Mouse (Mus musculus) intestine, embryonic 14.5 days (tissue): ENCODE measurements at regions not wholly inside any gene's neighbourhood (a gene's known extent, or its start where the extent isn't known, plus 50 kb on each side); places are given as distances from the start of the nearest gene placed in this dataset.
A peak's percentile ranks its signal among the peaks of the same experiment; 100 is the strongest.

ENCODE experiments used
- ATAC-seq: fragments of 200-750 bp; cut with Nextera tagmentation; replicated peaks from 2 replicates; pipeline ENCODE4 v1.8.0; 2017; ENCODE audit warnings: low read depth, moderate number of reproducible peaks, moderate TSS enrichment, moderate library complexity; ENCODE audit not compliant: low FRiP score, low TSS enrichment
- DNase-seq: peaks from one replicate; pipeline ENCODE4 v3.0.0-alpha.2; 2018; ENCODE audit warnings: low spot score
- H3K27ac ChIP-seq: fragments of 300-500 bp; sonication (generic); 2 replicates; pipeline ENCODE4 v1.5.1; 2014; ENCODE audit warnings: low read depth, mild to moderate bottlenecking, control low read depth
- H3K27me3 ChIP-seq: fragments of 300-500 bp; sonication (generic); replicated peaks from 2 replicates; pipeline ENCODE4 v1.6.1; 2014; ENCODE audit warnings: low read length, control low read depth; ENCODE audit not compliant: control insufficient read depth, insufficient read depth
- H3K36me3 ChIP-seq: fragments of 300-500 bp; sonication (generic); 2 replicates; pipeline ENCODE4 v1.6.1; 2014; ENCODE audit warnings: low read length, control low read depth; ENCODE audit not compliant: control insufficient read depth, insufficient read depth
- H3K4me1 ChIP-seq: fragments of 300-500 bp; sonication (generic); replicated peaks from 2 replicates; pipeline ENCODE4 v1.6.1; 2014; ENCODE audit warnings: low read length, control low read depth, mixed read lengths; ENCODE audit not compliant: control insufficient read depth, insufficient read depth
- H3K4me2 ChIP-seq: fragments of 300-500 bp; sonication (generic); 2 replicates; pipeline ENCODE4 v1.6.1; 2014; ENCODE audit warnings: low read length
- H3K4me3 ChIP-seq: fragments of 300-500 bp; sonication (generic); 2 replicates; pipeline ENCODE4 v1.5.1; 2014; ENCODE audit warnings: low read depth, low read length, control low read depth, mixed read lengths
- H3K9ac ChIP-seq: fragments of 300-500 bp; sonication (generic); 2 replicates; pipeline ENCODE4 v1.6.1; 2014; ENCODE audit warnings: mild to moderate bottlenecking, low read length
- H3K9me3 ChIP-seq: fragments of 300-500 bp; sonication (generic); 2 replicates; pipeline ENCODE4 v1.6.1; 2016; ENCODE audit warnings: low read length, control low read depth; ENCODE audit not compliant: control insufficient read depth
- WGBS: fragments of 180-500 bp; shearing (Covaris S2); extraction: QIAGEN DNeasy Blood & Tissue Kit; methylation state at CpG from one replicate; pipeline ENCODE4 v1.1.7; 2014; 5-methylcytosine and 5-hydroxymethylcytosine counted together

- Histone ChIP-seq H3K4me3 (no peak overlapping the region), H3K36me3 (no peaks in the 10 kb centered on the region), H3K4me1 (no peaks in the 10 kb centered on the region), H3K4me2 (no peak overlapping the region), H3K9ac (no peak overlapping the region), H3K27me3 (no peaks in the 10 kb centered on the region), H3K9me3 (no peaks in the 10 kb centered on the region), H3K27ac (no peak overlapping the region)
- DNase-seq (no peak), ATAC-seq (no peak)
- 88% methylated on average over 2 of the region's 2 CpGs for WGBS
These were observed 313.7 kb upstream of the Defb41 start for GRCm38 (mm10) chr1:18578625-18579024.

GRCm38 (mm10) chr1:18567086-18567485 is 302.1 kb upstream of the Defb41 start:
- 73% methylated on average over 2 of the region's 2 CpGs for WGBS
- H3K27ac ChIP-seq: no peak overlapping the region
- no peak overlapping the region for H3K4me2 ChIP-seq
- no peak for DNase-seq
- no peaks in the 10 kb centered on the region for H3K27me3 ChIP-seq
- H3K9me3 ChIP-seq: no peaks in the 10 kb centered on the region
- no peaks in the 10 kb centered on the region for H3K4me1 ChIP-seq
- H3K36me3 ChIP-seq: no peaks in the 10 kb centered on the region
- ATAC-seq: no peak
- H3K4me3 ChIP-seq: no peak overlapping the region
- no peak overlapping the region for H3K9ac ChIP-seq

GRCm38 (mm10) chr1:18551211-18551610 is 286.3 kb upstream of the Defb41 start:
- no peaks in the 10 kb centered on the region for H3K9me3 ChIP-seq
- no peaks in the 10 kb centered on the region for H3K36me3 ChIP-seq
- ATAC-seq: no peak
- H3K4me2 ChIP-seq: no peak overlapping the region
- 74% methylated on average over 2 of the region's 2 CpGs for WGBS
- H3K4me1 ChIP-seq: no peaks in the 10 kb centered on the region
- DNase-seq: no peak
- H3K4me3 ChIP-seq: no peak overlapping the region
- no peak overlapping the region for H3K27ac ChIP-seq
- H3K27me3 ChIP-seq: no peaks in the 10 kb centered on the region
- H3K9ac ChIP-seq: no peak overlapping the region

- Histone ChIP-seq H3K9ac (no peak overlapping the region), H3K9me3 (no peaks in the 10 kb centered on the region), H3K4me2 (no peak overlapping the region), H3K27me3 (no peaks in the 10 kb centered on the region), H3K4me1 (no peaks in the 10 kb centered on the region), H3K27ac (no peak overlapping the region), H3K36me3 (no peaks in the 10 kb centered on the region), H3K4me3 (no peak overlapping the region)
- ATAC-seq (no peak), DNase-seq (no peak)
- 94% methylated on average over 1 of the region's 1 CpGs for WGBS
These were observed 266.8 kb upstream of the Defb41 start for GRCm38 (mm10) chr1:18531702-18532101.

GRCm38 (mm10) chr1:18524485-18524884 is 259.5 kb upstream of the Defb41 start:
- Histone ChIP-seq H3K36me3 (no peaks in the 10 kb centered on the region), H3K27ac (no peak overlapping the region), H3K27me3 (no peaks in the 10 kb centered on the region), H3K9me3 (no peaks in the 10 kb centered on the region), H3K9ac (no peak overlapping the region), H3K4me2 (no peak overlapping the region), H3K4me3 (no peak overlapping the region), H3K4me1 (no peaks in the 10 kb centered on the region)
- peak; percentile 72; the same call in 1 of the 2 replicates for ATAC-seq
- no peak for DNase-seq
- 63% methylated on average over 2 of the region's 2 CpGs for WGBS

GRCm38 (mm10) chr1:18522902-18523301 is 258.0 kb upstream of the Defb41 start:
- WGBS: 56% methylated on average over 2 of the region's 2 CpGs
- H3K36me3 ChIP-seq: no peaks in the 10 kb centered on the region
- DNase-seq: no peak
- ATAC-seq: peak; percentile 79
- H3K4me1 ChIP-seq: no peaks in the 10 kb centered on the region
- no peaks in the 10 kb centered on the region for H3K9me3 ChIP-seq
- H3K27me3 ChIP-seq: no peaks in the 10 kb centered on the region
- no peak overlapping the region for H3K9ac ChIP-seq
- H3K4me3 ChIP-seq: no peak overlapping the region
- H3K4me2 ChIP-seq: no peak overlapping the region
- no peak overlapping the region for H3K27ac ChIP-seq

- Histone ChIP-seq H3K36me3 (no peaks in the 10 kb centered on the region), H3K27ac (no peak overlapping the region), H3K9me3 (no peaks in the 10 kb centered on the region), H3K4me2 (no peak overlapping the region), H3K4me3 (no peak overlapping the region), H3K9ac (no peak overlapping the region), H3K27me3 (no peaks in the 10 kb centered on the region), H3K4me1 (no peaks in the 10 kb centered on the region)
- DNase-seq (no peak), ATAC-seq (no peak)
- 87% methylated on average over 3 of the region's 3 CpGs for WGBS
These were observed 247.8 kb upstream of the Defb41 start for GRCm38 (mm10) chr1:18512764-18513163.

- Histone ChIP-seq H3K4me1 (no peaks in the 10 kb centered on the region), H3K27me3 (no peaks in the 10 kb centered on the region), H3K9ac (no peak overlapping the region), H3K27ac (no peak overlapping the region), H3K9me3 (no peaks in the 10 kb centered on the region), H3K36me3 (no peaks in the 10 kb centered on the region), H3K4me2 (no peak overlapping the region), H3K4me3 (no peak overlapping the region)
- no peak for DNase-seq
- ATAC-seq: no peak
- WGBS: 73% methylated on average over 3 of the region's 3 CpGs
These were observed 233.6 kb upstream of the Defb41 start for GRCm38 (mm10) chr1:18498556-18498955.

GRCm38 (mm10) chr1:18468496-18468895 is 203.6 kb upstream of the Defb41 start:
- H3K27me3 ChIP-seq: no peaks in the 10 kb centered on the region

More at GRCm38 (mm10) chr1:18468496-18468895, 203.6 kb upstream of the Defb41 start:
- ATAC-seq (no peak), DNase-seq (no peak)
- no peak overlapping the region for H3K27ac ChIP-seq
- no peak overlapping the region for H3K4me3 ChIP-seq
- H3K4me2 ChIP-seq: no peak overlapping the region
- no peaks in the 10 kb centered on the region for H3K9me3 ChIP-seq
- WGBS: 82% methylated on average over 2 of the region's 2 CpGs
- H3K36me3 ChIP-seq: no peaks in the 10 kb centered on the region
- H3K9ac ChIP-seq: no peak overlapping the region
- no peaks in the 10 kb centered on the region for H3K4me1 ChIP-seq
